Mouse (Mus musculus) forebrain, embryonic 13.5 days (tissue): ENCODE measurements around the gene Itsn1. TPM values are rescaled to one million over a fixed set of nuclear protein-coding genes. Genes with fewer than 3 reads are reported as not detected.

ENCODE experiments used
- ATAC-seq: fragments of 200-750 bp; cut with Nextera tagmentation; 2 replicates; pipeline ENCODE4 v1.8.0; 2017
- H3K27ac ChIP-seq: fragments of 300-500 bp; sonication (generic); 2 replicates; pipeline ENCODE4 v1.5.1; 2015; ENCODE audit warnings: inconsistent platforms, mild to moderate bottlenecking, moderate library complexity
- H3K27me3 ChIP-seq: fragments of 300-500 bp; sonication (generic); 2 replicates; pipeline ENCODE4 v1.6.1; 2015; ENCODE audit warnings: mild to moderate bottlenecking, inconsistent platforms
- H3K36me3 ChIP-seq: fragments of 300-500 bp; sonication (generic); 2 replicates; pipeline ENCODE4 v1.6.1; 2015; ENCODE audit warnings: mild to moderate bottlenecking, inconsistent platforms; ENCODE audit not compliant: poor library complexity, severe bottlenecking
- H3K4me1 ChIP-seq: fragments of 300-500 bp; sonication (generic); 2 replicates; pipeline ENCODE4 v1.6.1; 2015; ENCODE audit warnings: inconsistent platforms
- H3K4me2 ChIP-seq: fragments of 300-500 bp; sonication (generic); 2 replicates; pipeline ENCODE4 v1.6.1; 2015; ENCODE audit warnings: inconsistent platforms, mild to moderate bottlenecking, moderate library complexity
- H3K4me3 ChIP-seq: fragments of 300-500 bp; sonication (generic); 2 replicates; pipeline ENCODE4 v1.5.1; 2015; ENCODE audit warnings: mild to moderate bottlenecking, inconsistent platforms
- H3K9ac ChIP-seq: fragments of 300-500 bp; sonication (generic); 2 replicates; pipeline ENCODE4 v1.6.1; 2015; ENCODE audit warnings: mild to moderate bottlenecking, inconsistent platforms
- H3K9me3 ChIP-seq: fragments of 300-500 bp; sonication (generic); replicated peaks from 2 replicates; pipeline ENCODE4 v1.6.1; 2016; ENCODE audit warnings: inconsistent platforms
- WGBS: fragments of 180-500 bp; shearing (Covaris S2); methylation state at CpG from one replicate; pipeline ENCODE4 v1.1.7; 2015; 5-methylcytosine and 5-hydroxymethylcytosine counted together
- polyA plus RNA-seq: library from polyadenylated mRNA; unstranded; fragments of >200 nt; fragmentation: Nextera tagmentation; extraction: Ambion mirVana; gene quantifications from 2 replicates; pipeline ENCODE4 v1.2.1, GENCODE M21; 2015

Gene Itsn1
- 50.8 and 53.3 TPM in 2 replicates for polyA plus RNA-seq

GRCm38 (mm10) chr16:91729066-91729482, at the start of gene Itsn1:
TSS of gene Itsn1 (plus strand) at chr16:91729281.
- peak within 1 kb of the TSS; percentile 99 for H3K9ac ChIP-seq
- ATAC-seq: peak; percentile 96
- H3K27ac ChIP-seq: peak within 1 kb of the TSS; percentile 94
- H3K9me3 ChIP-seq: no peaks in the 10 kb centered on the region
- H3K36me3 ChIP-seq: peaks cover 7% of the 10 kb centered on the region; the same call in 1 of the 2 replicates
- under 1% methylated on average over 33 of the region's 33 CpGs for WGBS
- peaks cover 40% of the 10 kb centered on the region for H3K4me1 ChIP-seq
- peak within 1 kb of the TSS; percentile 77 for H3K4me2 ChIP-seq
- peak within 1 kb of the TSS; percentile 92 for H3K4me3 ChIP-seq
- H3K27me3 ChIP-seq: no peaks in the 10 kb centered on the region

GRCm38 (mm10) chr16:91680656-91681055, 48.4 kb upstream of the Itsn1 start:
- H3K27me3 ChIP-seq: no peaks in the 10 kb centered on the region
- no peak for ATAC-seq
- peaks cover 87% of the 10 kb centered on the region for H3K36me3 ChIP-seq
- no peak overlapping the region for H3K9ac ChIP-seq
- H3K4me3 ChIP-seq: no peak overlapping the region
- no peak overlapping the region for H3K27ac ChIP-seq
- H3K4me2 ChIP-seq: no peak overlapping the region
- WGBS: 81% methylated on average over 5 of the region's 5 CpGs
- H3K9me3 ChIP-seq: no peaks in the 10 kb centered on the region
- no peaks in the 10 kb centered on the region for H3K4me1 ChIP-seq

GRCm38 (mm10) chr16:91685526-91685925, 43.6 kb upstream of the Itsn1 start:
- H3K27me3 ChIP-seq: no peaks in the 10 kb centered on the region
- H3K4me3 ChIP-seq: no peak overlapping the region
- H3K9me3 ChIP-seq: no peaks in the 10 kb centered on the region
- H3K4me2 ChIP-seq: no peak overlapping the region
- ATAC-seq: no peak
- H3K36me3 ChIP-seq: peaks cover 51% of the 10 kb centered on the region
- peaks cover 29% of the 10 kb centered on the region for H3K4me1 ChIP-seq
- no peak overlapping the region for H3K9ac ChIP-seq
- WGBS: 91% methylated on average over 5 of the region's 5 CpGs
- H3K27ac ChIP-seq: no peak overlapping the region

- Histone ChIP-seq H3K27me3 (no peaks in the 10 kb centered on the region), H3K9me3 (no peaks in the 10 kb centered on the region), H3K4me3 (no peak overlapping the region), H3K4me2 (no peak overlapping the region), H3K36me3 (peaks cover 50% of the 10 kb centered on the region), H3K9ac (no peak overlapping the region), H3K27ac (no peak overlapping the region), H3K4me1 (peaks cover 29% of the 10 kb centered on the region)
- no peak for ATAC-seq
- WGBS: 84% methylated on average over 5 of the region's 5 CpGs
These were observed 42.7 kb upstream of the Itsn1 start for GRCm38 (mm10) chr16:91686369-91686768.

GRCm38 (mm10) chr16:91688023-91688618, 41.0 kb upstream of the Itsn1 start:
- Histone ChIP-seq H3K9ac (peak overlapping the region; percentile 94), H3K27me3 (no peaks in the 10 kb centered on the region), H3K36me3 (peaks cover 33% of the 10 kb centered on the region), H3K4me2 (peak overlapping the region; percentile 87), H3K4me1 (peaks cover 29% of the 10 kb centered on the region), H3K27ac (peak overlapping the region; percentile 83), H3K9me3 (no peaks in the 10 kb centered on the region), H3K4me3 (peak overlapping the region; percentile 90)
- peak; percentile 50; the same call in 1 of the 2 replicates for ATAC-seq
- 2% methylated on average over 40 of the region's 51 CpGs for WGBS

- H3K9ac ChIP-seq: peak within 1 kb of the TSS; percentile 94
- peaks cover 32% of the 10 kb centered on the region for H3K36me3 ChIP-seq
- peak within 1 kb of the TSS; percentile 83 for H3K27ac ChIP-seq
- peak; percentile 100 for ATAC-seq
- peaks cover 29% of the 10 kb centered on the region for H3K4me1 ChIP-seq
- H3K27me3 ChIP-seq: no peaks in the 10 kb centered on the region
- H3K9me3 ChIP-seq: no peaks in the 10 kb centered on the region
- H3K4me2 ChIP-seq: peak within 1 kb of the TSS; percentile 87
- H3K4me3 ChIP-seq: peak within 1 kb of the TSS; percentile 90
- under 1% methylated on average over 41 of the region's 71 CpGs for WGBS
These were observed 40.3 kb upstream of the Itsn1 start, which contains the start of gene Donson for GRCm38 (mm10) chr16:91688619-91689334. TSS of gene Donson (minus strand) at chr16:91688770.

- no peaks in the 10 kb centered on the region for H3K9me3 ChIP-seq
- no peak overlapping the region for H3K27ac ChIP-seq
- H3K4me2 ChIP-seq: peak overlapping the region; percentile 87
- no peak for ATAC-seq
- H3K27me3 ChIP-seq: no peaks in the 10 kb centered on the region
- 46% methylated on average over 7 of the region's 7 CpGs for WGBS
- no peak overlapping the region for H3K9ac ChIP-seq
- no peak overlapping the region for H3K4me3 ChIP-seq
- H3K36me3 ChIP-seq: peaks cover 29% of the 10 kb centered on the region
- H3K4me1 ChIP-seq: peaks cover 29% of the 10 kb centered on the region
These were observed 39.3 kb upstream of the Itsn1 start for GRCm38 (mm10) chr16:91689791-91690190.

- H3K9ac ChIP-seq: no peak overlapping the region
- peak; percentile 88 for ATAC-seq
- H3K4me1 ChIP-seq: peaks cover 6% of the 10 kb centered on the region; the same call in 1 of the 2 replicates
- 33% methylated on average over 14 of the region's 14 CpGs for WGBS
- no peak overlapping the region for H3K4me3 ChIP-seq
- H3K9me3 ChIP-seq: no peaks in the 10 kb centered on the region
- peaks cover 47% of the 10 kb centered on the region for H3K36me3 ChIP-seq
- H3K27me3 ChIP-seq: no peaks in the 10 kb centered on the region
- no peak overlapping the region for H3K27ac ChIP-seq
- H3K4me2 ChIP-seq: no peak overlapping the region
These were observed 34.5 kb upstream of the Itsn1 start for GRCm38 (mm10) chr16:91694455-91695084.

- peaks cover 50% of the 10 kb centered on the region for H3K36me3 ChIP-seq
- no peak overlapping the region for H3K4me3 ChIP-seq
- 85% methylated on average over 8 of the region's 8 CpGs for WGBS
- H3K9ac ChIP-seq: no peak overlapping the region
- no peaks in the 10 kb centered on the region for H3K4me1 ChIP-seq
- H3K4me2 ChIP-seq: no peak overlapping the region
- H3K27ac ChIP-seq: no peak overlapping the region
- no peaks in the 10 kb centered on the region for H3K9me3 ChIP-seq
- no peak for ATAC-seq
- H3K27me3 ChIP-seq: no peaks in the 10 kb centered on the region
These were observed 33.8 kb upstream of the Itsn1 start for GRCm38 (mm10) chr16:91695108-91695755.

GRCm38 (mm10) chr16:91698995-91699394, 30.1 kb upstream of the Itsn1 start:
- Histone ChIP-seq H3K4me3 (no peak overlapping the region), H3K27ac (no peak overlapping the region), H3K27me3 (no peaks in the 10 kb centered on the region), H3K4me1 (no peaks in the 10 kb centered on the region), H3K9me3 (no peaks in the 10 kb centered on the region), H3K36me3 (peaks cover 68% of the 10 kb centered on the region), H3K4me2 (no peak overlapping the region), H3K9ac (no peak overlapping the region)
- WGBS: 87% methylated on average over 1 of the region's 1 CpGs
- no peak for ATAC-seq

GRCm38 (mm10) chr16:91701908-91702307, 27.2 kb upstream of the Itsn1 start:
- Histone ChIP-seq H3K4me2 (no peak overlapping the region), H3K27me3 (no peaks in the 10 kb centered on the region), H3K36me3 (peaks cover 70% of the 10 kb centered on the region), H3K9me3 (no peaks in the 10 kb centered on the region), H3K4me3 (no peak overlapping the region), H3K27ac (no peak overlapping the region), H3K9ac (no peak overlapping the region), H3K4me1 (no peaks in the 10 kb centered on the region)
- whole genome bisulfite sequencing: 89% methylated on average over 13 of the region's 13 CpGs
- no peak for ATAC-seq

GRCm38 (mm10) chr16:91702771-91703188, 26.3 kb upstream of the Itsn1 start:
- Histone ChIP-seq H3K4me2 (no peak overlapping the region), H3K36me3 (peaks cover 72% of the 10 kb centered on the region), H3K27ac (no peak overlapping the region), H3K9me3 (no peaks in the 10 kb centered on the region), H3K9ac (no peak overlapping the region), H3K4me3 (no peak overlapping the region), H3K27me3 (no peaks in the 10 kb centered on the region), H3K4me1 (no peaks in the 10 kb centered on the region)
- ATAC-seq: no peak
- 48% methylated on average over 3 of the region's 3 CpGs for WGBS
